Mouse (Mus musculus): ENCODE measurements at regions not wholly inside any gene's neighbourhood (a gene's known extent, or its start where the extent isn't known, plus 50 kb on each side); places are given as distances from the start of the nearest gene placed in this dataset.

DNA sequence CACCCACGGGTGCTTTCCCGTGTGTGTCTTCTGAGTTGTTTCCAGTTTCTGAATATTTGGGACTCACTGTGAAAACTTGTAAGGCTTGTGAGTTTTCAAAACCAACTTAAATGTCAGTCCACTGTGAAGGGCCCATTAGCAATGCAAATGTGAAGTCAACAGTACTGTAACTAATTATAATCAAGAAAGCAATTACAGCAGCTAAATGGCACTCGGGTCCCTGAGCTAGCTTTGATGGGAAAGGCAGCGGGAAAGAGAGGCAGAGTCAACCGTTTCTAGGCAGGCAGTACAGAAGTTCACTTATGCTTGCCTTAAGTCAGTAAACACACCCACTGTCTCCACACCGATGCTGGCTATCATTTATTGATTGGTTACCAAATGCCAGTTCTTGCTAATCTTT is 221.9 kb downstream of the Klf5 start:
- DNase-seq (ENCODE audit: low read depth, low spot score), result no peak

- DNase-seq (ENCODE audit: low read depth, low spot score), result no peak
Measured at GRCm38 (mm10) chr14:99521954-99522523, 223.5 kb downstream of the Klf5 start.

- no peak for DNase-seq (ENCODE audit: low read depth, low spot score)
Measured at GRCm38 (mm10) chr14:99535781-99536180, 237.3 kb downstream of the Klf5 start.

GRCm38 (mm10) chr14:99537286-99537685 is 238.8 kb downstream of the Klf5 start:
- DNase-seq (ENCODE audit: low read depth, low spot score), result no peak

DNA sequence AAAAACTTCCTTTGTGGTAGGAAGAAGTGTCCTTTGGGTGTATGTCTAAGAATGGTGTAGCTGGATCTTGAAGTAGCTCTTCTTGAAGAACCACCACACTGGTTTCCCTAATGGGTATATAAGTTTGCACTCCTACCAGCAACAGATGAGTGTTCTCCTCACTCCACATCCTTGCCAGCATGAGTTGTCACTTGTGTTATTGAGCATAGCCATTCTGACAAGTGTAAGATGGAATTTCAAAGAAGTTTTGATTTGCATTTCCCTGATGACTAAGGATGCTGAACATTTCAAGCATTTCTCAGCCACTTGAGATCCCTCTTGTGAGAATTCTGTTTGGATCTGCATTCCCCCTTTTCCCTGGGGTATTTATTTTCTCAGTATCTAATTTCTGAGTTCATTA is 243.2 kb downstream of the Klf5 start:
- no peak for DNase-seq (ENCODE audit: low read depth, low spot score)

DNA sequence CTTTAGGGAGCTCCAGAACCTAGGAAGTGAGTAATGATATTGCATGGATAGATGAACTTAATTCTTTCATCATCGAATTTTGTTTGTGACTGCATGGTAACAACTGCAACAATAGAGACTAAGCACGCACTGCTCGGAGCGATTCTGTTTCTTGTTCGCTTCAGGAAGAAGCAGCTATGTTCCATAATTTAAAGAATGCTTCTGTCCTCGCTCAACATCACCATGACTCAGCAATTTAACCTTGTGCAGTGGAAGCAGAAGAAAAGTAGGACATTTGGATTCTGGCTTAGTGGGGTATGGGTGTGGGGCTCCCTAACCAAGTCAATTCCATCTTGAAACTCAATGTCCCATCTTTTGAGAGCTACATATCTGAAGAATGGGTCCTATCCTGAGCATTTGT is 249.4 kb downstream of the Klf5 start:
- DNase-seq (ENCODE audit: low read depth, low spot score), result no peak

DNA sequence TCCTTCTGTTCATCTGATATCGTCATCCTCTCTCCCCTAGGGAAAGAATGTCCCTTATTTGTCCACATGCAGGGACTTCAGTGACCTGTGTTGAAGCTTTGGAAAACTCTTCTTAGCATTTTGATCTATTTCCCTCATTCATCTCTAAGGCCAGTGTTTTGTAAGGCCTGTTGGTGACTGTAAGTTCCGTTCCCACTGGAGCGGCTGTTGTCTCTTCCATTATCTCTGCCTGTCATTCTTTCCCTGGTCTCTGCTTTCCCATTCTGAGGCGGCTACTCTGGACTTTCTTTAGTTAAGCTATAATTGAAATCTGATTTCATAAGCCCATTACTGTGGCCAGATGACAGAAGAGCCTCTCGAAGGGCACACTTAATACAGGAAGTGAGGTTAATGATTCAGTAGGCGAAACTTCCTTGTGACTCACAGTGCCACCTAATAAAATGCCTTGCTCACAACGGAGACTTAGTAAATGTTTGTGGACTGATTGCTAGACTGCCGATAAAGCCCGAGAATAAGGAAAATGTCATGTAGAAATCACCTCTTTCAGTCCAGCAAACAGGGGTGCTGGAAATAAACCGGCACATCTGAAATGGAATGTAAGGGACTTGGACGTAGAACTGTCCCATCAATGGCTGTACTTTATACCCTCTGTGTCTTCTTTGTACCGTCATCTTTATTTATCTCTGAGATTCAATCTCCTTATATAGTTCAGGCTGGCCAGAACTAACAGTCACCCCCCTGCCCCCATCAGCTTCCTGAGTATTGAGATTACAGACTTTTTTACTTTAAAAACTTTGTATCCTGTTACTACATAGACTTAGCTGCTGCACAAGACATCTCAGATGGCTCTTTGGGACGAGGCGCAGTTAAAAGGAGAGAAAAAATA is 250.1 kb downstream of the Klf5 start:
- DNase-seq (ENCODE audit: low read depth, low spot score), result no peak

- no peak for DNase-seq (ENCODE audit: low read depth, low spot score)
Measured at GRCm38 (mm10) chr14:99564024-99564423, 265.5 kb downstream of the Klf5 start.

DNA sequence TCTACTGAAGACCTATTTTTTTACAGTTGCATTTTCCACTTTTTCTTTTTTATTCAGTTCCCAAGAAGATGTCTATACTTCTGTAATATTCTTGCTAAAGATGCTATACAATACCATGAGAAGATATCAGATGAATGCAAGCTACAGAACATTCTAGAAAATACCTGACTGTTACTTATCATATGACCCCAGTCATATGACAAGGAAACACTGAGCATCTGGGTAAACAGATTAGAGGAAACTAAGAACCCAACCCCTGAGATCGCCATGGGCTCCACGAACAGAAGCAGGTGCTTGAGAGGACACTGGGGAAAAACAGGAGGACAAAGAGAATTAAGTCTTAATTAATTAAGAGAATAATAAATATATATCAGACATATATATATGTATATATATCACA is 275.7 kb downstream of the Klf5 start:
- DNase-seq (ENCODE audit: low read depth, low spot score), result no peak

DNA sequence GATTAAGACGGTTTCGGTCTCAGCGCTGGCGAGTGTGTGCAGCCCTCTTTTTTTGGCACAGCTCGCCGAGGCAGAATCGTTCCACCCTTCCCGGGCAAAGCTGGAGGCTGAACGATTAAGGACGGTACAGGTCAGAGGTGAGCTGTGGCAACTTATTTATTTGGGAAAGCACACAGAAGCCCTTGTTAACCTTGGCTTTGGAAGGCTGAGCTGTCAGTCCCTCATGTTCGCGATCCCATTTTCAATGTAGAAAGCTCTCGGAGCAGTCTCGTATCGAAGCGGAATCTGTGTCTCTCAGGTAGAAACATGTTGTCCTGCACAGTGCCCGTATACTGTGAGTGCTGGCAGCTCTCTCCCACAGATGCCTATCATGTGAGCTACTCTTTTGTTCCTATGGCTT is 280.2 kb downstream of the Klf5 start:
- no peak for DNase-seq (ENCODE audit: low read depth, low spot score)

DNA sequence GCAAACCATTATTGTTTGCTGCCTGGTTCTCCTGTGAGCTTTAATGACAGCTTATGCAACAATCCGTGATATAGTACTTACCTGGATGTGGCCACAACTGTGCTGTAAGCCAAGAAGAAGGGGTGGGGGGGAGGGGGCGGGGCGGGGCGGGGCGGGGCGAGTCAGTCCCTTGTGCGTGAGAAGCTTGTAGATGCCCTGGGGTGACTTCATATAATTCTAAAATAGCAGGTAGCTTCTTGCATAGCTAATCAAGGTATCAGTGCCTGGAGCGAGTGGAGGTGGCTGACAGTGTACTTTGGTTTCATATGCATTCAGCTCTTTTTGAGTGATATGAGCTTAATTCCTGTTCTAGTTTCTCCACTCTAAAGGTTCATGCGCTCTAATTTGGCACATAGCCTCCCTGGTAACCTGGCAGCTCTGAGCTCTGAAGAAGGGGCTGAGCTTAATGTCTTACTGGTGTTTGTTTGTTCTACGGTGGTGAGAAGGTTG is 280.8 kb downstream of the Klf5 start:
- DNase-seq (ENCODE audit: low read depth, low spot score), result no peak

DNA sequence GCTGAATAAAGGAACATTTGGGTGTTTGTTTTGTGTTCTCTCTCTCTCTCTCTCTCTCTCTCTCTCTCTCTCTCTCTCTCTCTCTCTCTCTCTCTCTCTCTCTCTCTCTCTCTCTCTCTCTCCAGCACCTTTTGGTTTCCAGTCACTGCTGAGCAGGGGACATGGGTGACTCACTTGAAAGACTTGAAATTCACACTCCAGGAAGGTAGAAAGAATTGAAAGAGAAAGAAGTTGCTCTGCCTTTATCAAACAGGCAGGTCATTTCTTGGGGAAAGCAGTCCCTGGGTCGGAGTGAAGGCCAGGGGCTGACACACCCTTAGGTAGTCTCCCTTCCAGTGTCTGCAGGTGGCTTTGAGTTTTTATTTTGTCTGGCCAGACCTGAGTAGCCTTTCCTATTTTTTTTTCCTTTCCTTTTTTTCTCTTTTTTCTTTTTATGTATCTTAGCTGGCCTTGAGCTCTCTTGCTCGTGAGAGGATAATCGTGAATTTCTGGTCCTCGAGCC is 281.3 kb downstream of the Klf5 start:
- DNase-seq (ENCODE audit: low read depth, low spot score), result no peak

DNA sequence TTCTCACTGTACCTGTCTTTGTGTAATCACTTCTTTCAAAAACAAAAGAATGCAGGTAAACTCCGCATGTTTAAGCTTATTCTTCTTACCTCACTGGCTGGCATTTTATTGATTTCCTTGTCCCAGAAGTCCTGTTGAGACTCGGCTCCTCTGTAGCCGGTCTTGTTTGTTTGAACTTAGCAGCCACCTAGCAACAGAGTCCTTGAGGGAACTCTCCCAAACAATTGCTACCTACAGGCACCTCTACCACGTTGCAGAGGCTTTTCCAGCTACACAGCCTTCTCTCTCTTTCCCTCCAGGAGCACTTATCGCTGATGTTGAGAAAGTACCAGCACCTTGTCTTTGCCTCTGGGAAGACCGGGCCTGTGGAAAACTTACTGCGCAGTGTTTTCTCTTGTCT is 285.7 kb downstream of the Klf5 start:
- DNase-seq (ENCODE audit: low read depth, low spot score), result no peak

DNA sequence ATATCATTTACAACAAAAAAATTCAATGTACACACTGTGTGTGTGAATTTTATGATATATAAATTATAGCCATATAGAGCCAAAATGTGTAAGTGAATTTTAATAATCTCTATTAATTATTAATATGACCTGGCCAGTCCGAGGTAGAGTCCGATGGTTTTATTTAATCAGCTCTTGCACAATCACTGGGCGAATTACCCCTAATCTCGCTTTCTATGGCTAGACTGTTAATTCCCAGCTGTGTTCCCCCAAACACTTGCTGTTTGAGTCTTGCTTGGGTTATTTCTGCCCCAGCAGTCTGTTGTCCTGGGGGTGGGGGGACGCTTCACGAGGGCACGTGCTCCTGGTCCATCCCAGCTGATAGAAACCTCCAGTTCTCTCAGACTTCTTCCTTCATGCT is 287.5 kb downstream of the Klf5 start:
- no peak for DNase-seq (ENCODE audit: low read depth, low spot score)

- DNase-seq (ENCODE audit: low read depth, low spot score), result no peak
Measured at GRCm38 (mm10) chr14:99590854-99591470, 292.5 kb downstream of the Klf5 start.

DNA sequence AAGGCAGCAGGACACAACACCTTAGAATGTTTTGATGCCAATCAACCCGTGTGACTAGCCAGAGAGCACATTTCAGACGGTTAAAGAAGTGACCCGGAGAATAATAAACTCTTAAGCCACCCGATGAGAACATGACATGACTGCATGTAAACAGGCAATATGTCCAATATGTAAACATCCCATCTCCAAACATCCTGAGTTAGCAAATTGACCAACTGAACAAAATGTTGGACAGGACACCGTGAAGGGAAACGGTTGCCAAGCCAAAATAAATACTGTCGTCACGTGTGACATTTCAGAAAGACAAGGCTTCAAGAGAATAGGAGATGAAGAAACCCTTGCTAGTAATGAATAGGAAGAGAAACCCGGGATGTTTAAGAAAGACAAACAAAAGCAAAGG is 294.4 kb downstream of the Klf5 start:
- DNase-seq (ENCODE audit: low read depth, low spot score), result no peak

- DNase-seq (ENCODE audit: low read depth, low spot score), result no peak
Measured at GRCm38 (mm10) chr14:99593864-99594263, 295.4 kb downstream of the Klf5 start.

DNA sequence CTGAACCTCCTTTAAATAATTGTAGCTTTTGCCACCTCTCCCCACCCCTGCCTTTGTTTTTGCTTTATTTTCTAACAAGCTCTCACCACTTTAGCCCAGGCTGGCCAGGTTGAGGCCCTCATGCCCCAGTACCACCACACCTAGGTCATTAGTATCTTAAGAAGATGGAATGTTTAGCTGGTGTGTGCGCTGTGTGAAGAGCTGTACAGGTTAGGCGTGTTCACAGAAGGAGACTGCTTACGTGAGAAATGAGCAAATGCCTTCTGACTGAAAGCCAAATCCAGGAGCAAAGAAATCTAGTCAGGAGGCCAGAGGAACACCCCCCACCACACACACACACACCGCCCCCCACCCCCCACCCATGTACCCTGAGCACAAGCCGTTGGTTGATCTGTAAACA is 303.4 kb downstream of the Klf5 start:
- DNase-seq (ENCODE audit: low read depth, low spot score), result no peak

DNA sequence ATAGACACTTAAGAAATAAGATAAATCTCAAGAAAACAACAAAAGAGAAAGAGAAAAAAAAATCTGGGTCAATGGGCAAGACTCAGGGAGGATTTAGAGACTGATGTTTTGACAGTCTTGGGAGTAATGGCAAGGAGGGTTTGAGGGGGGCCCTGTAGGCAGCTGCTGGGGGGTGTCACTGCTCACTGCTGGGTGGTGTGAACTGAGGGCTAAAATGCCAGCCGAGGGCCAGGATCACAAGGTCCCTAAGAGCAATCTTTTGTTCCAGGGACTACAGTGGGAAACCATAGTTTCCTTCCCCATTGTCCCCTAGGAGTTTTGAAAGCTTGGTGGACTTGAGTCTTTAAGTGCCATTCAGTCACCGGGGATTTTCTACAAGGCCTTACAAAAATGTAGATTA is 304.8 kb downstream of the Klf5 start:
- no peak for DNase-seq (ENCODE audit: low read depth, low spot score)

GRCm38 (mm10) chr14:99605351-99606100 is 307.0 kb downstream of the Klf5 start:
- DNase-seq (ENCODE audit: low read depth, low spot score), result no peak

- DNase-seq (ENCODE audit: low read depth, low spot score), result no peak
Measured at GRCm38 (mm10) chr14:99609003-99609402, 310.5 kb downstream of the Klf5 start.

- no peak for DNase-seq (ENCODE audit: low read depth, low spot score)
Measured at GRCm38 (mm10) chr14:99611435-99611834, 312.9 kb downstream of the Klf5 start.
